Mouse (Mus musculus): Measurements from ENCODE around the gene Tmod1. TPM values are rescaled to one million over a fixed set of nuclear protein-coding genes. Genes with fewer than 3 reads are reported as not detected.

The Tmod1 gene
- polyA plus RNA-seq, 1 experiment from 2014 or later: 15.0 TPM

DNA sequence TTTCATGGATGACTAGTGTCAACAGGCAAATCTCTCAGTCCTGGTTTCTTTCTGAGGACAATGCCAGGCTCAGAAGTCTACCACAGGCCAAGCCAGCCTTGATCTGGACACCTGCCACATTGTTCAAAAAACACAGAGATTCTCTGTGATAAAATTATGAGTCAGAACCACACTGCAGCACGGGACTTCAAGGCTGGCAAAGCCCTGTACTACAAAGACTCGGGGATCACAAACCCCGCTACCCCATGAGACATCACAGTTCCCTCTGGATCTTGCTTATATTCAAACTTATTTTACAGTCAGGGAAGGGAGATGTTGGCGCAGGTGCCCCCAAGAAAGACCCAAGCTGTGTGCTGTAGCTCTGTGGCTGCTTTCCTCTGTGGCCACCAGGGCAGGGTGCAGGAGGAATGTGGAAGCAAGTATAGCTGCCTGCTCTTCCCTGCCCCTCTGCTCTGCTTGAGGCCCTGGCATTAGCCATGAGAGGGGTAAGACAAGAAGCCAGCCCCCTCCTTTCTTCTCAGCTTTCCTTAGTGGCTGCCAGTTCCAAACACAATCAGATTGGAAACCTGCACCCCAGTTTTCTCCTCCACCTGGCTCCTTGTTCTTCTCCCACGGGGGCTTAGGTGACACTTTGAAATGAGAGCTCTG, 53.8 kb downstream of the Tmod1 start:
- Histone ChIP-seq H3K9me3 (ENCODE audit: low read length) (no peaks in the 10 kb centered on the region), H3K9ac (replicated peaks; ENCODE audit: low read depth) (no peak overlapping the region), H3K4me2 (replicated peaks; ENCODE audit: low read depth, low read length) (no peak overlapping the region), H3K4me1 (ENCODE audit: insufficient read depth, low read depth, low read length) (no peaks in the 10 kb centered on the region), H3K27me3 (replicated peaks; ENCODE audit: insufficient read depth, low read length) (no peaks in the 10 kb centered on the region), H3K4me3 (ENCODE audit: low read depth, low read length) (no peak overlapping the region), H3K27ac (ENCODE audit: low read length) (no peak overlapping the region), H3K36me3 (ENCODE audit: insufficient read depth, low read length) (no peaks in the 10 kb centered on the region)
- DNase-seq (ENCODE audit: low spot score) (no peak), ATAC-seq (no peak)
- TF ChIP-seq EP300 (IDR thresholded peaks at IDR 0.05): no peak
- WGBS: 82% methylated on average over 5 of the region's 5 CpGs

DNA sequence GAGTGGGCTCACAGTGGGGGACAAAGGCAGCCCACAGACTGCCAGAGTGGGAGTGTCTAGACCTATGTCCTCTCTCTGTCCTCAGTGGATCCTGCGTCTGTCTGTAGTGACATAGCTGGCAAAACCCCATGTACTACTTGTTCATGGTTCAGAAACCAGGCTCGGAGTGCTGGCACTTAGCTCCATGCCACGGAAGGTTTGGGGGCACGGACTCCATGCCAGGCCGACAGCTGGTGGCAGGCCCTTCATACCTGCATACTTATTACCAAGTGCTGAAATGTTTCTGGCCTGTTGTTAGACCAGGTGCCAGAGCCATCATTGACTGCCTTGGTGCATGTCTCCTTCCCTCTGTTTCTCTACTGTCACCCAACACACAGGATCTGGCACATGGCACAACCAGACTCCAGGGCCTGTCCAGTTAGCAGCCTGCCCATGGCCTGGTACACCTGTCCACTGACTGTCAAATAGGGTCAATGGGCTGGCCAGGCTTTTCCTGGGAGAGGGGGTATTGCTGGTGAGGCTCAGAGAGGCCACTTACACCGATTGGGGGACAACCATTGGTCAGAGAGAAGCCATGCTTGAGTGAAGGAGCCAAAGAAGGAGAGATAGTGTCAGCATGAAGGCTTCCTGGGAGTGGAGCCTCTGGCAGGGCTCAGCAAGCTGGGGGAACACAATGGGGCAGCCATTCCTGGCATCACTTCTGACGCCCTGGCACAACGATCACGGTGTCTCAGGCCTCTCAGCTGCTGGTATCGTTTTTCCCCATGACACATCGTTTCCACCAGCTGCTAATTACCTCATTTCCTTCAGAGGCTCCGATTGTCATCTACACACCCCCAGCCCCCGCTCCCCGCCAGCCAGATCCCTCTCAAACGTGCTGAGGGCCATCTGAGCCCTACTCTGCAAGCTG, 56.4 kb downstream of the Tmod1 start:
- Histone ChIP-seq H3K4me3 (ENCODE audit: low read depth, low read length) (no peak overlapping the region), H3K4me1 (ENCODE audit: insufficient read depth, low read depth, low read length) (no peaks in the 10 kb centered on the region), H3K27ac (ENCODE audit: low read length) (no peak overlapping the region), H3K9me3 (ENCODE audit: low read length) (no peaks in the 10 kb centered on the region), H3K4me2 (replicated peaks; ENCODE audit: low read depth, low read length) (no peak overlapping the region), H3K9ac (replicated peaks; ENCODE audit: low read depth) (no peak overlapping the region), H3K36me3 (ENCODE audit: insufficient read depth, low read length) (no peaks in the 10 kb centered on the region), H3K27me3 (replicated peaks; ENCODE audit: insufficient read depth, low read length) (no peaks in the 10 kb centered on the region)
- 54% methylated on average over 15 of the region's 15 CpGs for WGBS
- TF ChIP-seq EP300 (IDR thresholded peaks at IDR 0.05) (no peak), CTCF (IDR thresholded peaks at IDR 0.05) (no peak)
- ATAC-seq: no peak
- no peak for DNase-seq (ENCODE audit: low spot score)

DNA sequence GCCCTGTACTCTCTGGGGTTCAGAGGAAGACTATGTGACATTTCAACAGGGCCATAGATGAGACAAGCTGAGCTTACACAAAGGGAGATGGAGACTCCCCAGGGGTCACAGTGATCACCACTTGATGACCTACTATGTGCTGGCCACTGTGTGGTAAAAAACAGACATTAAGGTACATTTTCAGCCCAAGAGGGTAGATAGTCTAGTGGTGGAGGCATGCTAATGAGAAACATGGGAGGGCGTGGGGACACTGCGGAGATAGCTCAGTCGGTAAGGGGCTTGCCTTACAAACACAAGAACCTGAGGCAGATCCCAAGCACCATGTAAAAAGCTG, 57.1 kb downstream of the Tmod1 start:
- Histone ChIP-seq H3K9me3 (ENCODE audit: low read length) (no peaks in the 10 kb centered on the region), H3K4me1 (ENCODE audit: insufficient read depth, low read depth, low read length) (no peaks in the 10 kb centered on the region), H3K27ac (ENCODE audit: low read length) (no peak overlapping the region), H3K9ac (replicated peaks; ENCODE audit: low read depth) (no peak overlapping the region), H3K4me3 (ENCODE audit: low read depth, low read length) (no peak overlapping the region), H3K36me3 (ENCODE audit: insufficient read depth, low read length) (no peaks in the 10 kb centered on the region), H3K4me2 (replicated peaks; ENCODE audit: low read depth, low read length) (no peak overlapping the region), H3K27me3 (replicated peaks; ENCODE audit: insufficient read depth, low read length) (no peaks in the 10 kb centered on the region)
- DNase-seq (ENCODE audit: low spot score): no peak
- 92% methylated on average over 3 of the region's 3 CpGs for WGBS
- TF ChIP-seq CTCF (IDR thresholded peaks at IDR 0.05) (no peak), EP300 (IDR thresholded peaks at IDR 0.05) (no peak)
- ATAC-seq: no peak

DNA sequence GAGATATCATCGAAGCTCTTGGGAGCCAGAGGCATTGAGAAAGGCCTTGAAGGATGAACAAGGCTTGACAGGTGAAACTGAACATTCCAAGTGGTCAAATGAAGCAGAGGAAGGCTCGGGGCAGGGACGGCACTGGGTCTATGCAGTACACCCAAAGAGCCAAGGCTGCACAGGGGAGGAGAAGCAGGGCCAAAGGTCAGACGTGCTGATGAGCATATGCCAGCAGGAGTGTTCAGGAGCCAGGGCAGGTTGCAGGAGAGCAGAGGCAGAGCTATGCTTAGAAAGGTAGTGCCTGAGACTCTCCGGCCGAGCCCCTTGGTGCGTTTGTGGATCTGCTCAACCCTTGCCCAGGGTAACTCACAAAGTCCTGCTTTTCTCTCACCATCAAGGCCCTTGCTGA, 57.8 kb downstream of the Tmod1 start:
- Histone ChIP-seq H3K27me3 (replicated peaks; ENCODE audit: insufficient read depth, low read length) (no peaks in the 10 kb centered on the region), H3K4me3 (ENCODE audit: low read depth, low read length) (no peak overlapping the region), H3K9me3 (ENCODE audit: low read length) (no peaks in the 10 kb centered on the region), H3K36me3 (ENCODE audit: insufficient read depth, low read length) (no peaks in the 10 kb centered on the region), H3K4me1 (ENCODE audit: insufficient read depth, low read depth, low read length) (no peaks in the 10 kb centered on the region), H3K9ac (replicated peaks; ENCODE audit: low read depth) (no peak overlapping the region), H3K27ac (ENCODE audit: low read length) (no peak overlapping the region), H3K4me2 (replicated peaks; ENCODE audit: low read depth, low read length) (no peak overlapping the region)
- DNase-seq (ENCODE audit: low spot score): no peak
- ATAC-seq: no peak
- TF ChIP-seq EP300 (IDR thresholded peaks at IDR 0.05) (no peak), CTCF (IDR thresholded peaks at IDR 0.05) (no peak)
- WGBS: 85% methylated on average over 7 of the region's 7 CpGs

DNA sequence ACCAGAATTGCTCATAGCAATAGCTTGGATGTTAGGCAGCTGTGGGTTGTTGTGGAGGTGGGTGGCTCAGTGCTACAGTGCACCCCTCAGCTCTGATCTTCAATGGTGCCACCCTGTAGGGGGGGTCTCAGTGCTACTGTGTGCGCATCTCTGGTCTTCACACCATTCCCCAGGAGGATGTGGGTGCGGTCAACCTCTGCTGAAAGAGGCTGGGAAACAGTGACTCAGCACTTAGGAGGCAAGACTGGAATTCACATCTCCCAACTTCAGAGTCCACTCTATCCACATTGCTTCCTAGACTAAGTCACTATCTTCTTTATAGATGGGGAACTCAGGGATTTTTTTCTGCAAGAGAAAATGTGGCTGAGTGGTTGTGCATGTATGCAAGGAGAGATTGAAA, 58.9 kb downstream of the Tmod1 start:
- H3K9ac ChIP-seq (replicated peaks; ENCODE audit: low read depth): no peak overlapping the region
- ATAC-seq: no peak
- H3K4me1 ChIP-seq (ENCODE audit: insufficient read depth, low read depth, low read length): no peaks in the 10 kb centered on the region
- H3K4me2 ChIP-seq (replicated peaks; ENCODE audit: low read depth, low read length): no peak overlapping the region
- TF ChIP-seq EP300 (IDR thresholded peaks at IDR 0.05) (no peak), CTCF (IDR thresholded peaks at IDR 0.05) (no peak)
- H3K27ac ChIP-seq (ENCODE audit: low read length): no peak overlapping the region
- no peaks in the 10 kb centered on the region for H3K9me3 ChIP-seq (ENCODE audit: low read length)
- no peaks in the 10 kb centered on the region for H3K36me3 ChIP-seq (ENCODE audit: insufficient read depth, low read length)
- no peak overlapping the region for H3K4me3 ChIP-seq (ENCODE audit: low read depth, low read length)
- WGBS: 80% methylated on average over 2 of the region's 2 CpGs
- DNase-seq (ENCODE audit: low spot score): no peak
- H3K27me3 ChIP-seq (replicated peaks; ENCODE audit: insufficient read depth, low read length): no peaks in the 10 kb centered on the region

DNA sequence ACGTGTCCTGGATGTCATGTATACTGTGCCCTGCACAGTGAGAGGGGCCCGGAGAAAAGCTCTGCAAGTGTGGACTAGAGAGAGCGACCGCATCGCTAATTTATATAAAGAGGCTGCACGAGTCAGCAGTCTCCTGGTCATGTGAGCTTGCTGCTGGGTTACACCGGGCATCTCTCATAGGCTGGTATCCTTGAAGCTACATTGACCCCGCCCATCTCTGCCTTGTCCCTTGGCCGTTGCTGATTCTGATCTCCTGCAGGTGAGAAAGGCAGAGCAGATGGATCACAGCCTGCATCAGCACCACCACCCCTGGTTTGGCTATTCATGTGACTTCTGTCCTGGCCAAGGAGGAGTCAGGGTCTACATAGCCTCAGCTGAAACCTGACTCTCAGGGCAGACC, 60.4 kb downstream of the Tmod1 start:
- DNase-seq (ENCODE audit: low spot score) (no peak), ATAC-seq (no peak)
- 70% methylated on average over 9 of the region's 9 CpGs for WGBS
- H3K27ac ChIP-seq (ENCODE audit: low read length): no peak overlapping the region
- no peak overlapping the region for H3K9ac ChIP-seq (replicated peaks; ENCODE audit: low read depth)
- no peaks in the 10 kb centered on the region for H3K36me3 ChIP-seq (ENCODE audit: insufficient read depth, low read length)
- no peaks in the 10 kb centered on the region for H3K9me3 ChIP-seq (ENCODE audit: low read length)
- no peak overlapping the region for H3K4me2 ChIP-seq (replicated peaks; ENCODE audit: low read depth, low read length)
- no peak overlapping the region for H3K4me3 ChIP-seq (ENCODE audit: low read depth, low read length)
- no peak for TF ChIP-seq CTCF (IDR thresholded peaks at IDR 0.05)
- TF ChIP-seq EP300 (IDR thresholded peaks at IDR 0.05): no peak
- no peaks in the 10 kb centered on the region for H3K4me1 ChIP-seq (ENCODE audit: insufficient read depth, low read depth, low read length)
- no peaks in the 10 kb centered on the region for H3K27me3 ChIP-seq (replicated peaks; ENCODE audit: insufficient read depth, low read length)

All from lung, postnatal 0 days (tissue).